Mouse (Mus musculus): ENCODE results near the gene Acer1. TPM values are rescaled to one million over a fixed set of nuclear protein-coding genes. Genes with fewer than 3 reads are reported as not detected.

Gene Acer1
- polyA plus RNA-seq, 1 experiment from 2014 or later = 0.15 TPM

DNA sequence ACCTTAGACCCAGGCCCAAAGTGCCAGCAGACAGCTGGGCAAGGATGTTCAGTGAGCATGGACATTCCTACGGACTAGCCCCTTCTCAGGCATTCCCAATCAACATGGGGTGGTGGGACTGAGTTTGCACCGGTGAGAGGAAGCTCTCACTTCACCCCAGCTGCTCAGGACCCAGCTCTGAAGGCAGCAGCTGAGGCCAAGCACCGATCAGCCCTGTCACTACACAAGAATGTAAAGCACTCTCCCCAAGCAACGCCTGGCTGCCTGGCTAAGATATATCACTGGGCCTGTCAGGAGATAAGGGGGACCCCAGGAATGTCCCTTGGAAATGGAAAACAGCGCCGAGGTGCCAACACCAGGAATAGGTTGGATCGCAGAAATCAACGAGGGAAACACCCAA, 19.3 kb upstream of the Acer1 start:
- H3K4me3 ChIP-seq (replicated peaks) = no peak overlapping the region
- no peak overlapping the region for H3K27ac ChIP-seq
- no peak overlapping the region for H3K9ac ChIP-seq
- WGBS = 50% methylated on average over 8 of the region's 8 CpGs
- peaks cover 33% of the 10 kb centered on the region for H3K36me3 ChIP-seq
- no peak for ATAC-seq (ENCODE audit: insufficient read depth, low FRiP score, low read depth)
- 0 out of 2 replicates have a peak, but pooled peaks cover 9% of the 10 kb centered on the region for H3K4me1 ChIP-seq
- H3K4me2 ChIP-seq = no peak overlapping the region
- H3K27me3 ChIP-seq (replicated peaks) = no peaks in the 10 kb centered on the region
- H3K9me3 ChIP-seq = no peaks in the 10 kb centered on the region

- H3K27ac ChIP-seq = no peak within 1 kb of the TSS
- 82% methylated on average over 9 of the region's 9 CpGs for WGBS
- ATAC-seq (ENCODE audit: insufficient read depth, low FRiP score, low read depth) = no peak
- no peaks in the 10 kb centered on the region for H3K9me3 ChIP-seq
- 0 out of 2 replicates have a peak, but pooled peaks cover 9% of the 10 kb centered on the region for H3K4me1 ChIP-seq
- no peak within 1 kb of the TSS for H3K9ac ChIP-seq
- peaks cover 24% of the 10 kb centered on the region for H3K36me3 ChIP-seq
- no peaks in the 10 kb centered on the region for H3K27me3 ChIP-seq (replicated peaks)
- H3K4me3 ChIP-seq (replicated peaks) = no peak within 1 kb of the TSS
- no peak within 1 kb of the TSS for H3K4me2 ChIP-seq
Observed at GRCm38 (mm10) chr17:56999968-57000609, 18.2 kb upstream of the Acer1 start, which contains the start of gene Pspn. Gene Pspn (minus strand): TSS chr17:57000018.

DNA sequence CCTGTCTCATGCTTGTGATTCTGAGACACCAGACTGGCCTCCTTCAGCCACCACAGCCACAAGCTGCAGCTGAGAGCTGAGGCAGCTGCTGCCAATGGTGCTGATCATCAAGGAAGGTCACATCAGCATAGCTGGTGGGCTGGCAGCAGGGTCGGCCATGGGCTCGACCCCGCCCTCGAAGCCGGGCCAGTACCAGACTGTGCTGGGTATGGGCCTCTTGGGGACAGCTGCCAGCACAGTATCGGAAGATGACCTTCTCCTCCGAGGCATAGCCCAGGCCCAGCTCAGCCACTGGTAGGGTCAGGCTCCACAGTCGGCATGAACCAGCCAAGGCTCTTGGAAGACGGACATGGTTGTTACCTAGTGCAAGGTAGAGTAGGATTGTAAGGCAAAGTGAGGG, 17.5 kb upstream of the Acer1 start:
- H3K27me3 ChIP-seq (replicated peaks) = no peaks in the 10 kb centered on the region
- no peak overlapping the region for H3K27ac ChIP-seq
- no peak overlapping the region for H3K9ac ChIP-seq
- H3K4me1 ChIP-seq = 0 out of 2 replicates have a peak, but pooled peaks cover 9% of the 10 kb centered on the region
- H3K9me3 ChIP-seq = no peaks in the 10 kb centered on the region
- 87% methylated on average over 9 of the region's 9 CpGs for WGBS
- no peak overlapping the region for H3K4me3 ChIP-seq (replicated peaks)
- no peak overlapping the region for H3K4me2 ChIP-seq
- no peak for ATAC-seq (ENCODE audit: insufficient read depth, low FRiP score, low read depth)
- peaks cover 22% of the 10 kb centered on the region for H3K36me3 ChIP-seq

- H3K4me3 ChIP-seq (replicated peaks) = peak within 1 kb of the TSS; percentile 77
Observed at GRCm38 (mm10) chr17:56997029-56997667, 15.2 kb upstream of the Acer1 start, which contains the start of gene Alkbh7. Gene Alkbh7 (plus strand): TSS chr17:56997339.

DNA sequence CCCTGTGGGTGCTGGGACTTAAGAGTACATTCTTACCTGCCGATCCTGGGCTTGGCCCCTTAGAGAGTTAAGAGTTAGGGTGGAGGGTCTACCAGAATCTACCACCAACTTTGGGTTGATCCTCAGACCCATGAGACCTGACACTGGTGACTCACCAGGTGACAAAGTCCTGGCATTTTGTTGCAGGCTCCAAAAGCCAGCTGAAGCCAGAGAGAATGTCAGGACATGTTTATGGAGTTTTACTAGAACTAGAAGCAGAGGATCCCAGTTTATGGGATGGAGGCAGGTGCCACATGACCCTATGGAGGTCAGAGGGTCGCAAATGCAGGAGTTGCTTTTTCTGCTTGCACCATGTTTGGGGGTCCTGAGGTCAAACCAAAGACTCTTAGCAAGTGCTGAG, 14.6 kb upstream of the Acer1 start:
- H3K27ac ChIP-seq = no peak overlapping the region
- H3K27me3 ChIP-seq (replicated peaks) = no peaks in the 10 kb centered on the region
- no peak for ATAC-seq (ENCODE audit: insufficient read depth, low FRiP score, low read depth)
- peaks cover 28% of the 10 kb centered on the region for H3K36me3 ChIP-seq
- H3K9ac ChIP-seq = no peak overlapping the region
- H3K4me1 ChIP-seq = 0 out of 2 replicates have a peak, but pooled peaks cover 9% of the 10 kb centered on the region
- no peaks in the 10 kb centered on the region for H3K9me3 ChIP-seq
- no peak overlapping the region for H3K4me3 ChIP-seq (replicated peaks)
- no peak overlapping the region for H3K4me2 ChIP-seq
- WGBS = 71% methylated on average over 2 of the region's 2 CpGs

More at GRCm38 (mm10) chr17:56997029-56997667, 15.2 kb upstream of the Acer1 start, which contains the start of gene Alkbh7:
- H3K27me3 ChIP-seq (replicated peaks) = no peaks in the 10 kb centered on the region
- peak within 1 kb of the TSS; percentile 49 for H3K9ac ChIP-seq
- peak; percentile 99 for ATAC-seq (ENCODE audit: insufficient read depth, low FRiP score, low read depth)
- peak within 1 kb of the TSS; percentile 81 for H3K27ac ChIP-seq
- WGBS = under 1% methylated on average over 38 of the region's 38 CpGs
- peaks cover 24% of the 10 kb centered on the region for H3K36me3 ChIP-seq
- peak within 1 kb of the TSS; percentile 86 for H3K4me2 ChIP-seq
- H3K4me1 ChIP-seq = 0 out of 2 replicates have a peak, but pooled peaks cover 9% of the 10 kb centered on the region
- no peaks in the 10 kb centered on the region for H3K9me3 ChIP-seq

DNA sequence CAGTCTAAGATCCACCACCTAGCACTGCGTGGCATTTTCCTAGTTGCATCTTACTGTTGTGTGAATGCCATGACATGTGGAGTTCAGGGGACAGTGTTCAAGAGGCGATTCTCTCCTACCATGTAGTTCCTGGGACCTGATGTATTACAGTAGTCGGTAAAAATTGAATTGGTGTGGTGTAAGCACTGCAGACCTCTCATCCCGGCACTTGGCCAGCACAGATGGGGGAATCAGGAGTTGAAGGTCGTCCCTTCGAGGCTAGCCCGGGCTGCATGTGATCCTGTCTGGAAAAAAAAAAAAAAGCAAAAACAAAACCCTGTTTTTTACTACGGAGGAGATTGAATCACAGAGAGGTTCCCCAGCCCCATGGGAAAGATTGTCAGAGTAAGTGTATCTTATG, 13.1 kb upstream of the Acer1 start:
- ATAC-seq (ENCODE audit: insufficient read depth, low FRiP score, low read depth) = no peak
- no peak overlapping the region for H3K4me3 ChIP-seq (replicated peaks)
- H3K36me3 ChIP-seq = peaks cover 29% of the 10 kb centered on the region
- WGBS = 90% methylated on average over 8 of the region's 8 CpGs
- H3K4me2 ChIP-seq = no peak overlapping the region
- H3K9ac ChIP-seq = no peak overlapping the region
- H3K4me1 ChIP-seq = peaks cover 15% of the 10 kb centered on the region
- H3K9me3 ChIP-seq = no peaks in the 10 kb centered on the region
- H3K27me3 ChIP-seq (replicated peaks) = no peaks in the 10 kb centered on the region
- no peak overlapping the region for H3K27ac ChIP-seq

- Histone ChIP-seq H3K27me3 (replicated peaks) (no peaks in the 10 kb centered on the region), H3K9ac (peak overlapping the region; percentile 75; the same call in 1 of the 2 replicates), H3K4me1 (peaks cover 6% of the 10 kb centered on the region), H3K27ac (no peak overlapping the region), H3K4me3 (replicated peaks) (peak overlapping the region; percentile 78), H3K36me3 (peaks cover 25% of the 10 kb centered on the region), H3K4me2 (peak overlapping the region; percentile 72), H3K9me3 (no peaks in the 10 kb centered on the region)
- 62% methylated on average over 2 of the region's 2 CpGs for WGBS
- no peak for ATAC-seq (ENCODE audit: insufficient read depth, low FRiP score, low read depth)
Observed at GRCm38 (mm10) chr17:56990966-56991365, 9.0 kb upstream of the Acer1 start.

DNA sequence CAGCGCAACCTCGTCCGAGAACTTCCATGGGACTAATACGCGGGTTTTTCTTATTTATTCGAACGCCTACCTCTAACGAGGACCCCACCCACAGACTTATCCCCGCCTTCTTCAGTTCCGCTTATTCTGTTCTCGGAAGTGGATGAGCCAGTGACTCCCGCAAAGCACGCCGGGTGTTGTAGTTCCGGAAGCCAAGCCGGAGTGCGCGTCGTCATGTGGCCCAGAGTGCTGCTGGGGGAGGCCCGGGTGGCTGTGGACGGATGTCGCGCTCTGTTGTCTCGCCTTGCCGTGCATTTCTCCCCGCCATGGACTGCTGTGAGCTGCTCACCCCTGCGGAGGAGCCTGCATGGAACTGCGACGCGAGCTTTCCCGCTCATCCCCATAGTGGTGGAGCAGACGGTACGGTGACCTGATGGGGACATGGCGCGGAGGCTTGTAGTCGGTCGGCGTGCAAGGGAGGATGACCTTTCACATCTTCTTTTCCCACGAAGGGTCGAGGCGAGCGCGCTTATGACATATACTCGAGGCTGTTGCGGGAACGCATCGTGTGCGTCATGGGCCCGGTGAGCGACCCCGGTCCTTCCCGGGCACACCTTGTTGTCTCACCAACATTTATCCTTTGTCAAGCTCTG, 8.3 kb upstream of the Acer1 start, which contains the start of gene Clpp:
Gene Clpp, plus strand, starts transcription at position 191 of the 632 bp plus-strand sequence.
- H3K9ac ChIP-seq = peak within 1 kb of the TSS; percentile 75
- no peaks in the 10 kb centered on the region for H3K9me3 ChIP-seq
- H3K36me3 ChIP-seq = peaks cover 25% of the 10 kb centered on the region
- no peaks in the 10 kb centered on the region for H3K27me3 ChIP-seq (replicated peaks)
- H3K4me2 ChIP-seq = peak within 1 kb of the TSS; percentile 72
- peaks cover 6% of the 10 kb centered on the region for H3K4me1 ChIP-seq
- peak within 1 kb of the TSS; percentile 79 for H3K27ac ChIP-seq
- H3K4me3 ChIP-seq (replicated peaks) = peak within 1 kb of the TSS; percentile 78
- ATAC-seq (ENCODE audit: insufficient read depth, low FRiP score, low read depth) = peak; percentile 96
- WGBS = under 1% methylated on average over 52 of the region's 52 CpGs

DNA sequence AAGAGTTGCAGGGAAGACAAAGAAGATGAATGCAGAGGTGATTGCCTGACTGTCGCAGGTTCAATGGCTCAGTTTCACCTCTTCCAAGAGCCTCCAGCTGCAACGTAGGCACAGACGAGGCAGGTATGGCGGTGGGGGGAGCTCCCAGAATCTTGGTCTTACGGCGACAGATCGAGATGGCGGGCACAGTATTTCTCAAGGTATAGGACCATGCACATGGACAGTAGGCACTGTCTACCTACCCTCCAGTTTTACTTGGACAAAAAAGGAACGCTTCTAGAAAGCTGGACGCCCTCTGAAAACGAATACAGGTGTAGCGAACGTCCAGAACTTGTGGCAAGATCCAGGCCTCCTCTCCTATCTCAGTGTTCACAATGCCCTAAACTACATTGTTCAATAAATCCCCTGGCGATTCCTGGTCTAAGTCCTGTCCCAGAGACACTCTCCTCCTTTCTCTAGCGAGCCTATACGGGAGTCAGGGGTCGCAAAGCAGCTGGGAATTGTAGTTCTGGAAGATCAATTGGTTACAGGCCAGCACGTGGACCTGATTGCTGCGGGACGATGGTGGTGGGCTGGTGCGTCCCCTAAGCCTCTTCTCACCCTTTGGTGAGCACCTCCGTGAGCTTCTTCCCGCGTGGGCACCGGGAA, 7.7 kb upstream of the Acer1 start:
- Histone ChIP-seq H3K4me2 (peak overlapping the region; percentile 72), H3K27me3 (replicated peaks) (no peaks in the 10 kb centered on the region), H3K4me1 (peaks cover 6% of the 10 kb centered on the region), H3K9ac (peak overlapping the region; percentile 38; the same call in 1 of the 2 replicates), H3K4me3 (replicated peaks) (peak overlapping the region; percentile 78), H3K27ac (peak overlapping the region; percentile 79), H3K9me3 (no peaks in the 10 kb centered on the region), H3K36me3 (peaks cover 25% of the 10 kb centered on the region)
- WGBS = 2% methylated on average over 25 of the region's 25 CpGs
- ATAC-seq (ENCODE audit: insufficient read depth, low FRiP score, low read depth) = peak; percentile 92

- Histone ChIP-seq H3K9me3 (no peaks in the 10 kb centered on the region), H3K27me3 (replicated peaks) (no peaks in the 10 kb centered on the region), H3K4me3 (replicated peaks) (peak overlapping the region; percentile 78), H3K27ac (0 out of 2 replicates have a peak overlapping the region, but pooled peaks have one; percentile 79), H3K4me1 (peaks cover 6% of the 10 kb centered on the region), H3K4me2 (peak overlapping the region; percentile 72), H3K9ac (no peak overlapping the region), H3K36me3 (peaks cover 19% of the 10 kb centered on the region)
- ATAC-seq (ENCODE audit: insufficient read depth, low FRiP score, low read depth) = no peak
- WGBS = 71% methylated on average over 7 of the region's 7 CpGs
Observed at GRCm38 (mm10) chr17:56988921-56989430, 7.0 kb upstream of the Acer1 start.

DNA sequence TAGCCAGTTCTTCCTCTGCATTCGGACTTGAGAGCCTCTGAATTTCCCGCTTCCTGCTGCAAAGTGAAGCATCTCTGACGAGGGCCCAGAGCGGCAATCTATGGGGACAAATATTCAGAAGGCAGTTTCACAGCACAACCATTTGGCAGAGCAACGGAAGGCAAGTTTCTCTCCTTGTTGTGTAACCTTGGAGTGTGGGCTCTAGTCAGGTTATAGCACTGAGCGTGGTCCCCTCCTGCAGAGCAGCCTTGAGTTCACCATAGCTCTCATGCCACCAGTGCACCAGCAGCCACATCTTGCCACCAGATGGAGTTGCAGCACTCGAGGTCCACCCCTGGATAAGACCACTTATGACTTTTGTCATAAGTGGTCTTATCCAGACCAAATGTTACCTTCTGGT, 6.5 kb upstream of the Acer1 start:
- H3K36me3 ChIP-seq = peaks cover 14% of the 10 kb centered on the region
- H3K4me3 ChIP-seq (replicated peaks) = no peak overlapping the region
- no peak overlapping the region for H3K9ac ChIP-seq
- peaks cover 6% of the 10 kb centered on the region for H3K4me1 ChIP-seq
- H3K4me2 ChIP-seq = no peak overlapping the region
- WGBS = 79% methylated on average over 7 of the region's 7 CpGs
- no peak for ATAC-seq (ENCODE audit: insufficient read depth, low FRiP score, low read depth)
- H3K9me3 ChIP-seq = no peaks in the 10 kb centered on the region
- no peak overlapping the region for H3K27ac ChIP-seq
- no peaks in the 10 kb centered on the region for H3K27me3 ChIP-seq (replicated peaks)
